Mouse (Mus musculus) C2C12 (cell line): Measurements from ENCODE around the gene Lrmda. TPM values are rescaled to one million over a fixed set of nuclear protein-coding genes. Genes with fewer than 3 reads are reported as not detected.

ENCODE experiments used
- H3K27me3 ChIP-seq: one replicate; pipeline ENCODE4 v1.6.1; 2011; ENCODE audit not compliant: control insufficient read depth, insufficient read depth, insufficient read length
- H3K36me3 ChIP-seq: one replicate; pipeline ENCODE4 v1.6.1; 2011; ENCODE audit not compliant: control insufficient read depth, insufficient read depth
- H3K4me3 ChIP-seq: one replicate; pipeline ENCODE4 v1.5.1; 2011; ENCODE audit warnings: mild to moderate bottlenecking, control low read depth; ENCODE audit not compliant: poor library complexity, insufficient read depth, severe bottlenecking
- H3K79me2 ChIP-seq: one replicate; pipeline ENCODE4 v1.6.1; 2011; ENCODE audit not compliant: control insufficient read depth, insufficient read depth
- H3K79me3 ChIP-seq: one replicate; pipeline ENCODE4 v1.6.1; 2011; ENCODE audit warnings: low read depth, control low read depth
- H3ac ChIP-seq: one replicate; pipeline ENCODE3; 2011; ENCODE audit warnings: low read depth; ENCODE audit not compliant: control insufficient read depth, insufficient read length
- CEBPB ChIP-seq: IDR thresholded peaks from one replicate; pipeline ENCODE4 v1.6.1; 2011; ENCODE audit warnings: low read depth, mild to moderate bottlenecking, control low read depth, moderate library complexity
- CTCF ChIP-seq: IDR thresholded peaks from one replicate; pipeline ENCODE4 v1.5.1; 2011; ENCODE audit not compliant: control insufficient read depth, insufficient read depth, insufficient read length
- FOSL1 ChIP-seq: IDR thresholded peaks from one replicate; pipeline ENCODE4 v1.8.0; 2011; ENCODE audit warnings: mild to moderate bottlenecking, low read length; ENCODE audit not compliant: poor library complexity, insufficient read depth, severe bottlenecking
- MAX ChIP-seq: IDR thresholded peaks from one replicate; pipeline ENCODE4 v1.6.1; 2011; ENCODE audit warnings: mild to moderate bottlenecking, control low read depth
- MYOD1 ChIP-seq: IDR thresholded peaks from one replicate; pipeline ENCODE4 v1.6.1; 2011; ENCODE audit warnings: low read depth; ENCODE audit not compliant: control insufficient read depth, insufficient read length
- MYOG ChIP-seq: IDR thresholded peaks from one replicate; pipeline ENCODE4 v1.6.1; 2011; ENCODE audit not compliant: control insufficient read depth, insufficient read length; ENCODE audit errors: extremely low read depth
- USF1 ChIP-seq: IDR thresholded peaks from one replicate; pipeline ENCODE4 v1.6.1; 2011; ENCODE audit warnings: low read depth, mild to moderate bottlenecking, control low read depth, moderate library complexity
- polyA plus RNA-seq: library from polyadenylated mRNA; unstranded; fragments of >200 nt; fragmentation: generic; extraction: Trizol; gene quantifications from one replicate; pipeline ENCODE4 v1.2.1, GENCODE M21; 2012; ENCODE audit warnings: missing spikeins

Gene Lrmda
- polyA plus RNA-seq, 1 experiment = not detected

- no peak overlapping the region for H3K4me3 ChIP-seq
- TF ChIP-seq CEBPB (no peak), FOSL1 (no peak), USF1 (no peak), CTCF (no peak), MYOG (no peak), MAX (no peak), MYOD1 (no peak)
Observed at GRCm38 (mm10) chr14:22679008-22679704, 659.6 kb downstream of the Lrmda start.

GRCm38 (mm10) chr14:22679705-22680643 is 660.5 kb downstream of the Lrmda start:
- H3K4me3 ChIP-seq = no peak overlapping the region
- H3ac ChIP-seq = no peak overlapping the region
- TF ChIP-seq CEBPB (no peak), MYOD1 (no peak), MAX (no peak), CTCF (no peak), FOSL1 (no peak), MYOG (no peak), USF1 (no peak)
- H3K79me3 ChIP-seq = no peaks in the 10 kb centered on the region
- no peaks in the 10 kb centered on the region for H3K36me3 ChIP-seq
- no peaks in the 10 kb centered on the region for H3K79me2 ChIP-seq
- H3K27me3 ChIP-seq = no peaks in the 10 kb centered on the region

More at GRCm38 (mm10) chr14:22679008-22679704, 659.6 kb downstream of the Lrmda start:
- Histone ChIP-seq H3K36me3 (no peaks in the 10 kb centered on the region), H3K79me3 (no peaks in the 10 kb centered on the region), H3ac (no peak overlapping the region), H3K27me3 (no peaks in the 10 kb centered on the region), H3K79me2 (no peaks in the 10 kb centered on the region)

DNA sequence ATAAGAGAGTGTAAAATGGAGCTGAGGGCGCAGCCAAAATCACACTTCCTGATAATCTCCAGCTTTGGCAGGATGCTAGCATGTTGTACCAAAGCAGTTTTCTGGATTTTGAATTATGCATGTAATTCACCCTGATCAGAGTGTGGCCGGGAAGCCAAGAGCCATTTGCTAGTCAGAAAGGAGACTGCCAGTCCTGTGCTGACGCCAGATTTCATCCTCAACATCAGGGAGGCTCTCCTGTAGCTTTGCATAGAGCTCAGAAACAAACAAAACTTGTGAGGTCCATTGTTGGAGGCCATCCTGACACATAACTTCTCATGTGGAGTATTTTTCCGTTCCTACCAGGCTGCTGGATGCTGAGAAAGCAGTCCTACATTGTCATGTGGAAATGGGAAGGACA is 667.4 kb downstream of the Lrmda start:
- H3K4me3 ChIP-seq = no peak overlapping the region
- H3ac ChIP-seq = no peak overlapping the region
- TF ChIP-seq MYOD1 (no peak), CTCF (no peak), MAX (no peak), FOSL1 (no peak), USF1 (no peak), CEBPB (no peak), MYOG (no peak)
- H3K27me3 ChIP-seq = no peaks in the 10 kb centered on the region
- H3K79me3 ChIP-seq = no peaks in the 10 kb centered on the region
- no peaks in the 10 kb centered on the region for H3K79me2 ChIP-seq
- no peaks in the 10 kb centered on the region for H3K36me3 ChIP-seq

- H3ac ChIP-seq = no peak overlapping the region
- H3K79me3 ChIP-seq = no peaks in the 10 kb centered on the region
- no peaks in the 10 kb centered on the region for H3K36me3 ChIP-seq
- H3K27me3 ChIP-seq = no peaks in the 10 kb centered on the region
- no peaks in the 10 kb centered on the region for H3K79me2 ChIP-seq
- H3K4me3 ChIP-seq = no peak overlapping the region
- TF ChIP-seq MAX (no peak), MYOG (no peak), USF1 (no peak), CEBPB (no peak), FOSL1 (no peak), MYOD1 (no peak), CTCF (no peak)
Observed at GRCm38 (mm10) chr14:22688399-22688798, 668.9 kb downstream of the Lrmda start.

- Histone ChIP-seq H3K79me3 (no peaks in the 10 kb centered on the region), H3K79me2 (no peaks in the 10 kb centered on the region), H3K4me3 (no peak overlapping the region), H3K27me3 (no peaks in the 10 kb centered on the region), H3K36me3 (no peaks in the 10 kb centered on the region), H3ac (no peak overlapping the region)
- TF ChIP-seq USF1 (no peak), CTCF (no peak), MYOG (no peak), MAX (no peak), CEBPB (no peak), FOSL1 (no peak)
Observed at GRCm38 (mm10) chr14:22695448-22695847, 675.9 kb downstream of the Lrmda start.
